Mouse (Mus musculus): Measurements from ENCODE around the gene Hira.
"Not testable (repeated sequence)": the region's sequence is repeated elsewhere in the genome, so short reads cannot be mapped to it uniquely, and the experiment has no call there.

Hira gene

GRCm38 (mm10) chr16:18876442-18877308 lies at the start of gene Hira, which contains the start of gene Mrpl40:
Hira (plus strand) TSS chr16:18877037.
Mrpl40 (minus strand) TSS chr16:18876862.
- DNase-seq (ENCODE audit: low read depth, low spot score), result peak; percentile 95

GRCm38 (mm10) chr16:18828630-18829029 lies 48.2 kb upstream of the Hira start:
- DNase-seq (ENCODE audit: low read depth, low spot score), result no peak

- DNase-seq (ENCODE audit: low read depth, low spot score), result no peak
Observed at GRCm38 (mm10) chr16:18829102-18829501, 47.7 kb upstream of the Hira start.

GRCm38 (mm10) chr16:18833486-18833885 lies 43.4 kb upstream of the Hira start:
- DNase-seq (ENCODE audit: low read depth, low spot score), result no peak

GRCm38 (mm10) chr16:18836073-18836467 lies 40.8 kb upstream of the Hira start:
- no peak for DNase-seq (ENCODE audit: low read depth, low spot score)

- peak; percentile 95 for DNase-seq (ENCODE audit: low read depth, low spot score)
Observed at GRCm38 (mm10) chr16:18836468-18837208, 40.2 kb upstream of the Hira start, which contains the start of the genes 2510002D24Rik and Gm28539. 2510002D24Rik (plus strand) TSS chr16:18836578. Gm28539 (plus strand) TSS chr16:18836584.

GRCm38 (mm10) chr16:18838346-18838745 lies 38.5 kb upstream of the Hira start:
- no peak for DNase-seq (ENCODE audit: low read depth, low spot score)

- no peak for DNase-seq (ENCODE audit: low read depth, low spot score)
Observed at GRCm38 (mm10) chr16:18846301-18846820, 30.5 kb upstream of the Hira start.

GRCm38 (mm10) chr16:18849521-18850190 lies 27.2 kb upstream of the Hira start:
- DNase-seq (ENCODE audit: low read depth, low spot score), result not testable (repeated sequence)

GRCm38 (mm10) chr16:18858551-18858950 lies 18.3 kb upstream of the Hira start:
- DNase-seq (ENCODE audit: low read depth, low spot score), result peak; percentile 62

GRCm38 (mm10) chr16:18860186-18860585 lies 16.7 kb upstream of the Hira start:
- no peak for DNase-seq (ENCODE audit: low read depth, low spot score)

- DNase-seq (ENCODE audit: low read depth, low spot score), result not testable (repeated sequence)
Observed at GRCm38 (mm10) chr16:18870495-18870894, 6.3 kb upstream of the Hira start.

- no peak for DNase-seq (ENCODE audit: low read depth, low spot score)
Observed at GRCm38 (mm10) chr16:18876091-18876441, 771 bp upstream of the Hira start.

GRCm38 (mm10) chr16:18877386-18878090 lies 701 bp downstream of the Hira start:
- peak; percentile 84 for DNase-seq (ENCODE audit: low read depth, low spot score)

- no peak for DNase-seq (ENCODE audit: low read depth, low spot score)
Observed at GRCm38 (mm10) chr16:18878091-18878720, 1.4 kb downstream of the Hira start.

- no peak for DNase-seq (ENCODE audit: low read depth, low spot score)
Observed at GRCm38 (mm10) chr16:18884044-18884443, 7.2 kb downstream of the Hira start.

- DNase-seq (ENCODE audit: low read depth, low spot score), result no peak
Observed at GRCm38 (mm10) chr16:18893840-18894372, 17.1 kb downstream of the Hira start.

- DNase-seq (ENCODE audit: low read depth, low spot score), result no peak
Observed at GRCm38 (mm10) chr16:18895249-18895648, 18.4 kb downstream of the Hira start.

GRCm38 (mm10) chr16:18896429-18896828 lies 19.6 kb downstream of the Hira start:
- DNase-seq (ENCODE audit: low read depth, low spot score), result no peak

GRCm38 (mm10) chr16:18905648-18906047 lies 28.8 kb downstream of the Hira start:
- DNase-seq (ENCODE audit: low read depth, low spot score), result peak; percentile 3
